Mouse (Mus musculus) heart, embryonic 11.5 days (tissue): ENCODE results near the gene Zfp507. TPM values are rescaled to one million over a fixed set of nuclear protein-coding genes. Genes with fewer than 3 reads are reported as not detected.

Experiments
- ATAC-seq: fragments of 200-750 bp; cut with Nextera tagmentation; replicated peaks from 2 replicates; pipeline ENCODE4 v1.8.0; 2017; ENCODE audit warnings: moderate library complexity; ENCODE audit not compliant: insufficient number of reproducible peaks, low FRiP score, low TSS enrichment
- H3K27ac ChIP-seq: fragments of 300-500 bp; sonication (generic); 2 replicates; pipeline ENCODE4 v1.5.1; 2014; ENCODE audit warnings: mild to moderate bottlenecking, low read depth, low read length
- H3K27me3 ChIP-seq: fragments of 300-500 bp; sonication (generic); 2 replicates; pipeline ENCODE4 v1.6.1; 2014; ENCODE audit warnings: mild to moderate bottlenecking, low read length, mixed read lengths; ENCODE audit not compliant: control insufficient read depth, insufficient read depth
- H3K36me3 ChIP-seq: fragments of 300-500 bp; sonication (generic); 2 replicates; pipeline ENCODE4 v1.6.1; 2014; ENCODE audit warnings: mild to moderate bottlenecking, low read length, moderate library complexity, mixed read lengths; ENCODE audit not compliant: control insufficient read depth, insufficient read depth
- H3K4me1 ChIP-seq: fragments of 300-500 bp; sonication (generic); 2 replicates; pipeline ENCODE4 v1.6.1; 2014; ENCODE audit warnings: low read length; ENCODE audit not compliant: control insufficient read depth, insufficient read depth
- H3K4me2 ChIP-seq: fragments of 300-500 bp; sonication (generic); 2 replicates; pipeline ENCODE4 v1.6.1; 2014; ENCODE audit warnings: mild to moderate bottlenecking, moderate library complexity
- H3K4me3 ChIP-seq: fragments of 300-500 bp; sonication (generic); 2 replicates; pipeline ENCODE4 v1.5.1; 2014; ENCODE audit warnings: low read depth, low read length
- H3K9ac ChIP-seq: fragments of 300-500 bp; sonication (generic); 2 replicates; pipeline ENCODE4 v1.6.1; 2014; ENCODE audit warnings: mild to moderate bottlenecking, low read depth, low read length, moderate library complexity
- H3K9me3 ChIP-seq: fragments of 300-500 bp; sonication (generic); replicated peaks from 2 replicates; pipeline ENCODE4 v1.6.1; 2016; ENCODE audit warnings: low read length; ENCODE audit not compliant: control insufficient read depth
- WGBS: fragments of 180-500 bp; shearing (Covaris S2); extraction: QIAGEN DNeasy Blood & Tissue Kit; methylation state at CpG from one replicate; pipeline ENCODE4 v1.1.7; 2014; ENCODE audit not compliant: insufficient replicate concordance; 5-methylcytosine and 5-hydroxymethylcytosine counted together
- polyA plus RNA-seq: library from polyadenylated mRNA; unstranded; fragments of >200 nt; fragmentation: Nextera tagmentation; extraction: Ambion mirVana; gene quantifications from 2 replicates; pipeline ENCODE4 v1.2.1, GENCODE M21; 2014

The Zfp507 gene
- polyA plus RNA-seq, 1 experiment from 2014 or later, result 14.4 TPM

DNA sequence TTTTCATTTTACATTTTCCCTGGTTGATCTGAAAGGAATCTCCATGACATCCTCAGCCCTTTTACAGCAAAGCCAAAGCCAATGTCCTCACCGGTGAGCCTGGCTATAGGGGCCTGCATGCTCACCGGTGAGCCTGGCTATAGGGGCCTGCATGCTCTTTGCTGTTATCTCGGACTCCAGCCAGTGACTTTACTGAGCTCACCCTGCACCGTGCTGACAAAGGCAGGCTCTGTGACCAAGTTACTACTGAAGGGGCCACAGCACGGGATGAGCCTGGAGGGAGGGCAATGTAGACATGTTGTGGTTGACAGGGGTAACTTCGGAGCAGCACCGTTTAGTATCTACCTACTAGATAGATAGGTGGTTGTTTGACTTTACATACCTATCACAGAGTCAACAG is 32.7 kb downstream of the Zfp507 start:
- 56% methylated on average over 7 of the region's 7 CpGs for WGBS
- ATAC-seq, result no peak
- H3K36me3 ChIP-seq, result peaks cover 26% of the 10 kb centered on the region

DNA sequence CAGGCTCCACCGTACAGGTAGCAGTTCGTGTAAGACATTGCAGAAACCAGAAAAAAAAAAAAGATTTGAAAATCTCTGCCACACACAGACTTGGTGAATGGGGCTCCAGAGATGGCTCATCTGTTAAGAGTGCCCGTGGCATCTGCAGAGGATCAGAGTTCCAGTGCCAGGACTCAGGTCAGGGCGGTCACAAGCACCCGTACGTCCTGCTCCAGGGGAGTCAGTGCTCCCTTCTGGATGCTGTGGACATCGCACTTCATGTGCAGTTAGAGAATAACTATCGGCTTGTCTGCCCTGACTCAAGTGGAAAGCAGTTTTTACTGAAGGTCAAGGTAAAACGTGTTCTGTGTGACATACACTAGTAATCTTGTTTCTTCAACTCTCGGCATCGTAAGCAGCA is 38.3 kb downstream of the Zfp507 start:
- Histone ChIP-seq H3K36me3 (no peaks in the 10 kb centered on the region), H3K9me3 (no peaks in the 10 kb centered on the region), H3K4me1 (no peaks in the 10 kb centered on the region), H3K27ac (no peak overlapping the region), H3K4me3 (no peak overlapping the region), H3K27me3 (no peaks in the 10 kb centered on the region), H3K4me2 (no peak overlapping the region), H3K9ac (no peak overlapping the region)
- WGBS, result 87% methylated on average over 11 of the region's 11 CpGs
- ATAC-seq, result no peak

More for the DNA sequence above, 32.7 kb downstream of the Zfp507 start:
- Histone ChIP-seq H3K4me2 (no peak overlapping the region), H3K27me3 (no peaks in the 10 kb centered on the region), H3K9ac (no peak overlapping the region), H3K27ac (no peak overlapping the region), H3K4me3 (no peak overlapping the region), H3K9me3 (no peaks in the 10 kb centered on the region), H3K4me1 (no peaks in the 10 kb centered on the region)

DNA sequence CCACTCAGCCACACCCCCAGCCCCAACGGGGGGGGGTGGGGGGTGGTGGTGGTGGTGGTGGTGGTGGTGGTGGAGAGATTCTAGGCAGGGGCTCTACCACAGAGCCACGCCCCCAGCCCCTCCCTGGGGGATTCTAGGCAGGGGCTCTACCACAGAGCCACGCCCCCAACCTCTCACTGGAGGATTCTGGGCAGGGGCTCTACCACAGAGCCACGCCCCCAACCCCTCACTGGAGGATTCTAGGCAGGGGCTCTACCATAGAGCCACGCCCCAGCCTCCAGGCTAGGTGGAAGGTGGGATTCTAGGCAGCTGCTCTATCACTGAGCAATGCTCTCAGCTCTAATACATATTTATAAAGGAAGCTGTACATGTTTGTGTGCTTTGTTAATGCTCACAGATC is 41.0 kb downstream of the Zfp507 start:
- Histone ChIP-seq H3K27me3 (no peaks in the 10 kb centered on the region), H3K27ac (no peak overlapping the region), H3K36me3 (no peaks in the 10 kb centered on the region), H3K4me3 (no peak overlapping the region), H3K4me1 (no peaks in the 10 kb centered on the region), H3K9ac (no peak overlapping the region), H3K4me2 (no peak overlapping the region), H3K9me3 (no peaks in the 10 kb centered on the region)
- 59% methylated on average over 5 of the region's 5 CpGs for WGBS
- ATAC-seq, result no peak

DNA sequence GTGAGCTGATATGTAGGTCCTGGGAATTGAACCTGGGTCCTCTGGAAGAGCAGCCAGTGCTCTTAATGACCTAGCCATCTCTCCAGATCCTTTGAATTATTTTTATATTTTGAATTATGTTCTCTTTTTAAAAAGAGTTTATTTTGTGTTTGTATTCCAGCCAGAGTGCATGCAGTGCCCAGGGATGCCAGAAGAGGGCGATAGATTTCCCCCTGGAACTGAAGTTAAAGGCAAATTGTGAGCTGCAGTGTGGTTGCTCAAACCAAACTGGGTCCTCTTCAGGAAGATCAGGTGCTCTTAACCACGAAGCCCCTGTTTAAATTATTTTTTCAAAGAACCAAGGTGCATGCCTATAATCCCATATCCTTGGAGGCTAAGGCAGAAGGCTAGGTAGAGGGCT is 43.2 kb downstream of the Zfp507 start:
- Histone ChIP-seq H3K27me3 (no peaks in the 10 kb centered on the region), H3K9ac (no peak overlapping the region), H3K9me3 (no peaks in the 10 kb centered on the region), H3K27ac (no peak overlapping the region), H3K4me2 (no peak overlapping the region), H3K4me1 (no peaks in the 10 kb centered on the region), H3K36me3 (no peaks in the 10 kb centered on the region), H3K4me3 (no peak overlapping the region)
- WGBS, result 5% methylated on average over 2 of the region's 2 CpGs
- no peak for ATAC-seq

DNA sequence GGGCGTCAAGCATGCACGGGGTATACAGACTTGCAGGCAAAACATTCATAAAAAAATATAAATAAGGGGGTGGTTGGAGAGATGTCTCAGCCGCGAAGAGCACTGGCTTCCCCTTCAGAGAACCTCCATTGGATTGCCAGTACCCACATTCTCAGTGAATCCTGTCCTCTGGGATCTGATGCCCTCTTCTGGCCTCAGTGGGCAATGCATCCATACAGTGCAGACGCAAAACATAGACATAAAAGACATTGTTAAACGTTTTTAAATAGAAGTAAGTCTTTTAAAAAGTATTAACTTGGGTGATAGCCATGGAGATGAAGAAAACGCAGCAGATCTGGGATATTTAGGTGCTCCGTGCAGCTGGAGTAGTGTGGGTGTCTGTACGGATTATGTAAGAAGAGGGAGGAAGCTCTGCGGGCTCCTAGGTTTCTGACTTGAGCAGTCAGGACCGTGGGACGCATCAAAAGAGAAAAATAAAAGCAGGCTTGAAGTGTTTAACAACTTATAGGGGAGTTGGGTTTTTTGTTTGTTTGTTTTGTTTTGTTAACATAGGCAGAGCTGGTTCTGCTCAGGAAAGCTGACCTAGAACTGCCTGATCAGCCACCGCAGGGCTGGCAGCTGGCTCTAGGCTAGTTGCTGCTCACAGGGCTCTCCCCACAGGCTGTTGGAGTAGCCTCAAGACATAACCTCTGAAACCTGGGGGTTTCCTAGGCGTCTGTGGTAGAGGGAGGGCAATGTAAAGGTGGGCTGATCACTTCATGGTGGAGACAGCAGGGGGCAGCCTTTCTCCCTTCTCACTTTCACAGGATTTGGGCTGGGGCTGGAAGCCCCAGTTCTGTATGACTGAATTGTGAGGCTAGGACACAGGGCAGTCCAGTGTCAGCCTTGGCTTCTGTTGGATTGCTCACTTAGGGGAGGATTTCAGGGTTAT is 46.0 kb downstream of the Zfp507 start:
- Histone ChIP-seq H3K4me1 (peaks cover 2% of the 10 kb centered on the region; the same call in 1 of the 2 replicates), H3K36me3 (no peaks in the 10 kb centered on the region), H3K9me3 (no peaks in the 10 kb centered on the region), H3K27me3 (no peaks in the 10 kb centered on the region), H3K4me2 (no peak overlapping the region), H3K9ac (no peak overlapping the region), H3K27ac (no peak overlapping the region), H3K4me3 (no peak overlapping the region)
- WGBS, result 35% methylated on average over 14 of the region's 14 CpGs
- ATAC-seq, result no peak

DNA sequence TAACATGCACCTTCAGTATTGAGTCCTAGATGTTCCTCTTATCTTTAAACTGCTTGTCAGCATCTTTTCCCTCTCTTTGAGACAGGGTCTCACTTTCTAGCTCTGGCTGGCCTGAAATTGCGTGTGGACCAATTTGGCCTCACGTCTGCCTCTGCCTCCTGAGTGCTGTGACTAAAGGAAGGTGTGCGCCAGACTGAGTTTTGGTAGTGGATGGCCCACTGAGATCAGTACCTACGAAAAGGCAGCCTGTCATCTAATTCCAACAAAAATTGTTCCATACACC is 48.0 kb downstream of the Zfp507 start:
- H3K4me3 ChIP-seq, result peak overlapping the region; percentile 90
- no peak for ATAC-seq
- H3K36me3 ChIP-seq, result no peaks in the 10 kb centered on the region
- no peaks in the 10 kb centered on the region for H3K9me3 ChIP-seq
- 68% methylated on average over 4 of the region's 4 CpGs for WGBS
- H3K4me1 ChIP-seq, result peaks cover 2% of the 10 kb centered on the region; the same call in 1 of the 2 replicates
- H3K4me2 ChIP-seq, result peak overlapping the region; percentile 98
- H3K27me3 ChIP-seq, result no peaks in the 10 kb centered on the region
- no peak overlapping the region for H3K27ac ChIP-seq
- peak overlapping the region; percentile 83 for H3K9ac ChIP-seq

DNA sequence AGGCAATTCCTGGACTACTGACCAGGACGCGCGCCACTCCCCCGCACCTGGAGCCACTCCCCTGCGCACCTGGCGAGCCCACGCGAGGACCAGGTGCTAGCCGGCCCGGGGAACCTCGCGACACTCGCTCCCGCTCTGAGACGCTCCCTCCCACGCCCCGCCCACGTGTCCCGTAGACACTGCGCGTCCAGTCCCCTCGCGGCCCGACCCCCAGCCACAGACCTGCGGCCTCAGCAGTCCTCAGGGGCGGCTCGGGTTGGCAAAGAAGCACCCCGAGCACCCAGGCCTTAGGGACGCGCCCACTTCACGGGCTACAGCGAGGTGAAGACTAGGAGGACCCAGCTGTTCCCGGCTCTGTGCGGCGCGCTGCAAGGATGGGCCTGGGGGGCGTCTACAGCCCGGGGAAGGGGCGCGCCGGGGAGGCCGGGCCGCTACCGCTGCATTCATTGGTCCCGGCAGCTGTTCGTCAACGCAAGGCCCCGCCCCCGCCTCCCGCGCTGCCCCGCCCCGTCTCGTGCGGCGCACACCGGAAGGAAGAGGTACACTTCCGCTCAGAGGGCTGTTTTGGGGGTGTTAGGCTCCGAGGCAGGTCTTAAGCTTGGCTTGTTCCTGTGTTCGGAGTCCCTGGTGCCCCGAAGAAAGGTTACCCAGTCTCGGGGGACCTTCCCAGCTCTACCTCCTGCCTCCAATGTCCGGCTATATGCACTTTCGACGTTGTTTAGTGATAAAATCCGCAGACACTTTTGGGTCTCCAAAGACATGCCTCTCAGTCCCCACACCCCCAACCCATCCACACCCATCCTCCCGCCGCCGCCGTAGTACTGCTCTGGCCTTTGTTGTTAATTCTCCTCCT is 48.5 kb downstream of the Zfp507 start, which contains the start of gene Dpy19l3:
Dpy19l3 (minus strand) TSS at position 422 of the 853 bp plus-strand sequence.
- Histone ChIP-seq H3K4me2 (peak within 1 kb of the TSS; percentile 98), H3K36me3 (no peaks in the 10 kb centered on the region; the same call in 1 of the 2 replicates), H3K27ac (peak within 1 kb of the TSS; percentile 29; the same call in 1 of the 2 replicates), H3K4me3 (peak within 1 kb of the TSS; percentile 90), H3K9ac (peak within 1 kb of the TSS; percentile 83), H3K4me1 (peaks cover 2% of the 10 kb centered on the region; the same call in 1 of the 2 replicates), H3K9me3 (no peaks in the 10 kb centered on the region), H3K27me3 (no peaks in the 10 kb centered on the region)
- ATAC-seq, result peak; percentile 93
- under 1% methylated on average over 70 of the region's 70 CpGs for WGBS

DNA sequence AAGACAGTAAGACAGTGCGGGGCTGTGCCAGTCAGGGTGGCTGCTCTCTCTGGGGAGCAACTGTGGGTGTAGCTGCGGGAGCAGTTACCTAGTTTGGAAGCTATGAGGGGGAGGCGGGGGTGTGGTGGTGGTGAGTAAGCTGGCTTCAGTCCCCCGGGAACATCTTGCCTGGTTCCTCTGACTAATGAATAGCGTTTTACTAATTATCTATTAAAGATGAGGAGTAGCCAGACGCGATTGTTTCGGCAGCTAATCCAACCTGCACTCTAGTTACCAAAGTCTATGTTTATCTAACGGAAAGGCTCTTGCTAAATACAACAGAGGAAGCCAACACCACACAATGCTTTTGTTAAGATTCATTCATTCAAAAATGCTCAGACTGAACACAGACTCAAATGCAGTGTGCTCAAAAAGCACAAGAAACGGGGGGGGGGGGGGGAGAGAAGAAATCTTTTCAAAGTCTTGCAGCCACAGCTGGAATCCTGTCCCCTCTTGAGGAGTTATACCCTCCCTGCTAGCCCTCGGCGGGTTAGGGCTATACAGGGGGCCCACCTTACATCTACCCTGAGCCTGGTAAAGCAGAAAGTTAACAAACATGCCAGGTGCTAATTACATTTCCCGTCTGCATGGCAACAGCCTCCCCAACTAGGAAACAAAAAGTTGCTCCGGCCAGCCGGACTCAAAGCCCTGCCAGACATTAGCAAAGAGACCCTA is 49.3 kb downstream of the Zfp507 start:
- Histone ChIP-seq H3K36me3 (peaks cover 6% of the 10 kb centered on the region; the same call in 1 of the 2 replicates), H3K27ac (no peak overlapping the region), H3K4me2 (peak overlapping the region; percentile 98), H3K9me3 (no peaks in the 10 kb centered on the region), H3K27me3 (no peaks in the 10 kb centered on the region), H3K9ac (peak overlapping the region; percentile 83), H3K4me3 (peak overlapping the region; percentile 90), H3K4me1 (peaks cover 2% of the 10 kb centered on the region; the same call in 1 of the 2 replicates)
- 4% methylated on average over 14 of the region's 15 CpGs for WGBS
- ATAC-seq, result no peak
